Mouse (Mus musculus) hindbrain, embryonic 11.5 days (tissue): Measurements from ENCODE around the gene Agbl1. TPM values are rescaled to one million over a fixed set of nuclear protein-coding genes. Genes with fewer than 3 reads are reported as not detected.
"Not testable (repeated sequence)": the region's sequence is repeated elsewhere in the genome, so short reads cannot be mapped to it uniquely, and the experiment has no call there.

Experiments
- ATAC-seq: fragments of 200-750 bp; cut with Nextera tagmentation; 2 replicates; pipeline ENCODE4 v1.8.0; 2017; ENCODE audit warnings: mild to moderate bottlenecking, moderate TSS enrichment, moderate library complexity; ENCODE audit not compliant: low FRiP score
- DNase-seq: peaks from one replicate; pipeline ENCODE4 v3.0.0-alpha.2; 2015; ENCODE audit warnings: low spot score
- H3K27ac ChIP-seq: fragments of 300-500 bp; sonication (generic); 2 replicates; pipeline ENCODE4 v1.5.1; 2014; ENCODE audit warnings: mild to moderate bottlenecking, low read depth, low read length
- H3K27me3 ChIP-seq: fragments of 300-500 bp; sonication (generic); 2 replicates; pipeline ENCODE4 v1.6.1; 2014; ENCODE audit warnings: mild to moderate bottlenecking, low read length, moderate library complexity, mixed read lengths; ENCODE audit not compliant: control insufficient read depth, insufficient read depth
- H3K36me3 ChIP-seq: fragments of 300-500 bp; sonication (generic); 2 replicates; pipeline ENCODE4 v1.6.1; 2014; ENCODE audit warnings: mild to moderate bottlenecking, low read length, moderate library complexity, mixed read lengths; ENCODE audit not compliant: control insufficient read depth, insufficient read depth
- H3K4me1 ChIP-seq: fragments of 300-500 bp; sonication (generic); replicated peaks from 2 replicates; pipeline ENCODE4 v1.6.1; 2014; ENCODE audit warnings: low read length, mixed read lengths; ENCODE audit not compliant: control insufficient read depth, insufficient read depth
- H3K4me2 ChIP-seq: fragments of 300-500 bp; sonication (generic); replicated peaks from 2 replicates; pipeline ENCODE4 v1.6.1; 2014; ENCODE audit warnings: mild to moderate bottlenecking, low read depth, low read length
- H3K4me3 ChIP-seq: fragments of 300-500 bp; sonication (generic); 2 replicates; pipeline ENCODE4 v1.5.1; 2014; ENCODE audit warnings: low read depth, low read length
- H3K9ac ChIP-seq: fragments of 300-500 bp; sonication (generic); 2 replicates; pipeline ENCODE4 v1.6.1; 2014; ENCODE audit warnings: low read depth, low read length
- H3K9me3 ChIP-seq: fragments of 300-500 bp; sonication (generic); 2 replicates; pipeline ENCODE4 v1.6.1; 2016; ENCODE audit warnings: low read length; ENCODE audit not compliant: control insufficient read depth
- WGBS: fragments of 180-500 bp; shearing (Covaris S2); extraction: QIAGEN DNeasy Blood & Tissue Kit; methylation state at CpG from one replicate; pipeline ENCODE4 v1.1.7; 2014; 5-methylcytosine and 5-hydroxymethylcytosine counted together
- polyA plus RNA-seq: library from polyadenylated mRNA; unstranded; fragments of >200 nt; fragmentation: Nextera tagmentation; extraction: Ambion mirVana; gene quantifications from 2 replicates; pipeline ENCODE4 v1.2.1, GENCODE M21; 2014

Gene Agbl1
- polyA plus RNA-seq, 1 experiment from 2014 or later = 0.28 TPM

GRCm38 (mm10) chr7:76237497-76237896, 7.8 kb downstream of the Agbl1 start:
- H3K36me3 ChIP-seq = no peaks in the 10 kb centered on the region

GRCm38 (mm10) chr7:76244839-76245238, 15.2 kb downstream of the Agbl1 start:
- H3K4me2 ChIP-seq, H3K4me1 ChIP-seq, H3K9ac ChIP-seq, H3K9me3 ChIP-seq, H3K27me3 ChIP-seq, H3K36me3 ChIP-seq, H3K27ac ChIP-seq, ATAC-seq, DNase-seq, H3K4me3 ChIP-seq: not testable (repeated sequence)
- WGBS = 97% methylated on average over 15 of the region's 18 CpGs

More at GRCm38 (mm10) chr7:76237497-76237896, 7.8 kb downstream of the Agbl1 start:
- Histone ChIP-seq H3K9me3 (no peaks in the 10 kb centered on the region), H3K9ac (no peak overlapping the region), H3K27ac (no peak overlapping the region), H3K27me3 (no peaks in the 10 kb centered on the region), H3K4me1 (no peaks in the 10 kb centered on the region), H3K4me3 (no peak overlapping the region), H3K4me2 (no peak overlapping the region)
- 86% methylated on average over 4 of the region's 4 CpGs for WGBS
- DNase-seq = no peak
- no peak for ATAC-seq

DNA sequence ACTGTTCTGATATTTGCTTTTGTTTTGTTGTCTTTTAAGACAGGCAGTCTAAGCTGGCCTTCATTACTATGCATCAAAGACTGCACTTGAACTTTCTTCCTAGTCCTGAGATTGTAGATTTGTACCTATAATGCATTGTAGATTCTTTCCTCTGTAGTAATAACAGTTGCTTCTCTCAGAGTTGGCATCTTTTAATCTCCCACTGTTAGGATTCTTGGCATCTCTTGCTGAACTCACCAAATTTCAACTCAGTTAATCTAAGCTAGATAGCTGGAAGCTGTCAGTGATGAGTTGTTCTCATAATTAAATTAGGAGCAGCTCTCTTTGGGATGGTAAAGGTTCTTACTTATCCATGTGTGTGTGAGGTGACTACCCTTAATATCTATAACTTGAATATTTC, 45.4 kb downstream of the Agbl1 start:
- Histone ChIP-seq H3K9ac (no peak overlapping the region), H3K9me3 (no peaks in the 10 kb centered on the region), H3K4me1 (no peaks in the 10 kb centered on the region), H3K36me3 (no peaks in the 10 kb centered on the region), H3K27ac (no peak overlapping the region), H3K4me2 (no peak overlapping the region), H3K27me3 (no peaks in the 10 kb centered on the region), H3K4me3 (no peak overlapping the region)
- no peak for DNase-seq
- ATAC-seq = no peak

DNA sequence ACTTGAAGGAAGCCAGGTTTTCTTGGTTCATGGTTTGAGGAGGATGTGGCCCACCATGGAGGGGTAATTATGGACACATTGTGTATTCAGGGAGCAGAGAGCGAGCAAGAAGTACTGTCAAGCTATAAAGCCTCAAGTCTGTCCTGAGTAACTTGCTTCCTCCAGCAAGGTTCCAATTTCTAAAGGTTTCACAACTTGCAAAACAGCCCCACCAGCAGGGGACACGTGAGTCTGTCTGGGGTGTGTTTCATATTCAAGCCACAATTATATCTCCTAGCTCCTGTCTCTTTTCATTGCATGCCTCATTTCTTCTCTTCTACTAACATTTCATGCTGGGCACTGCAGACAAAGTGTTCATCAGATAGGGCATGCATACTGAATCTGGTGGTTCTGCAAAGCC, 53.1 kb downstream of the Agbl1 start:
- no peaks in the 10 kb centered on the region for H3K36me3 ChIP-seq
- no peaks in the 10 kb centered on the region for H3K4me1 ChIP-seq
- no peak overlapping the region for H3K4me2 ChIP-seq
- 48% methylated on average over 2 of the region's 2 CpGs for WGBS
- DNase-seq = no peak
- no peaks in the 10 kb centered on the region for H3K27me3 ChIP-seq
- H3K9ac ChIP-seq = no peak overlapping the region
- ATAC-seq = no peak
- no peak overlapping the region for H3K4me3 ChIP-seq
- no peaks in the 10 kb centered on the region for H3K9me3 ChIP-seq
- H3K27ac ChIP-seq = no peak overlapping the region

DNA sequence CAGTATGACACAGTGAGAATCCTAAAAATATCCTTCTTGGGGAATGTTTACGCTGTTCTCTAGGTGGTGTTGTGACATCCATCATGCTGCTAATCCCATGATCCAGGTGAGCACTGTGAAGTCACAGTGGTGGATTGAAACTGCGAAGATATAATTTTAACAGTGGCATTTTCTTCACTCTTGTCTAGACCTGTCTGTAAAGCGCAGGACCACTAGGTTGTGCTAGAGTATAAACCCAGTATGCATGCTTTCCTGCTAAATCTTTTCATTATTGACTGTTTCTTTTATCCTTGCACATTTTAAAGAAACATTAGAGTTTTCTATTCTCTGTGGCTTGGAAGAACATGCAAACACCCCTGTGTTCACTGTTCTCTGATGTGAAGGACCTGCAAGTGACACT, 57.8 kb downstream of the Agbl1 start:
- Histone ChIP-seq H3K4me2 (no peak overlapping the region), H3K27me3 (no peaks in the 10 kb centered on the region), H3K9me3 (no peaks in the 10 kb centered on the region), H3K36me3 (no peaks in the 10 kb centered on the region), H3K9ac (no peak overlapping the region), H3K4me1 (no peaks in the 10 kb centered on the region), H3K4me3 (no peak overlapping the region), H3K27ac (no peak overlapping the region)
- ATAC-seq = no peak
- 83% methylated on average over 3 of the region's 3 CpGs for WGBS
- no peak for DNase-seq

GRCm38 (mm10) chr7:76321866-76322553, 92.3 kb downstream of the Agbl1 start:
- Histone ChIP-seq H3K4me3 (no peak overlapping the region), H3K27ac (no peak overlapping the region), H3K9ac (no peak overlapping the region), H3K27me3 (no peaks in the 10 kb centered on the region), H3K9me3 (no peaks in the 10 kb centered on the region), H3K4me1 (no peaks in the 10 kb centered on the region), H3K4me2 (no peak overlapping the region), H3K36me3 (no peaks in the 10 kb centered on the region)
- ATAC-seq (no peak), DNase-seq (no peak)
- WGBS = 75% methylated on average over 4 of the region's 4 CpGs

GRCm38 (mm10) chr7:76326091-76326490, 96.4 kb downstream of the Agbl1 start:
- Histone ChIP-seq H3K4me2 (no peak overlapping the region), H3K27me3 (no peaks in the 10 kb centered on the region), H3K36me3 (no peaks in the 10 kb centered on the region), H3K4me1 (no peaks in the 10 kb centered on the region), H3K27ac (no peak overlapping the region), H3K4me3 (no peak overlapping the region), H3K9ac (no peak overlapping the region), H3K9me3 (no peaks in the 10 kb centered on the region)
- ATAC-seq (no peak), DNase-seq (no peak)
- 77% methylated on average over 2 of the region's 2 CpGs for WGBS

- no peaks in the 10 kb centered on the region for H3K4me1 ChIP-seq
- no peaks in the 10 kb centered on the region for H3K9me3 ChIP-seq
- H3K27ac ChIP-seq = no peak overlapping the region
- H3K9ac ChIP-seq = no peak overlapping the region
- no peak overlapping the region for H3K4me2 ChIP-seq
- no peaks in the 10 kb centered on the region for H3K36me3 ChIP-seq
- ATAC-seq (no peak), DNase-seq (no peak)
- no peaks in the 10 kb centered on the region for H3K27me3 ChIP-seq
- H3K4me3 ChIP-seq = no peak overlapping the region
- WGBS = 95% methylated on average over 4 of the region's 4 CpGs
These were observed 109.6 kb downstream of the Agbl1 start for GRCm38 (mm10) chr7:76339308-76339707.

DNA sequence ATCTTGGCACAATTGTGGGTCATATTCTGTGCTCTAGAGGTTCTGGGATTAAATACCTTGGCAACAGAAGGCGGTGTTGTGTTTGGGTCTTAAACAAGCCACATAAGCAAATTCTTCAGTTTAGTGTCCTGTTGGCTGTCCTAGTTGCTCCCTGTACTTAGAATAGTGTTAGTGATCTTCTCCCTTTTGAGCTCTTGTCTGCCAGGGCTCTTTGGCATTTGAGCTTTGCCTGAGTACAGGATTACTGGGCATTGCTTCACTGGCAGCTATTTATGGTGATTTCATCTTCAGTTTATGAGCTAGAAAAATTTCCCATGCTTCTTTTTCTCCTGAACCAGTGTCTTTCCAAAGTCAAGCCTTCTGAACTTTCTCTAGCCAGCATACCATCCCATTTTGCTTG, 111.9 kb downstream of the Agbl1 start:
- no peaks in the 10 kb centered on the region for H3K36me3 ChIP-seq
- no peaks in the 10 kb centered on the region for H3K27me3 ChIP-seq
- ATAC-seq (no peak), DNase-seq (no peak)
- H3K9ac ChIP-seq = no peak overlapping the region
- H3K9me3 ChIP-seq = no peaks in the 10 kb centered on the region
- no peak overlapping the region for H3K4me2 ChIP-seq
- WGBS = 100% methylated on average over 1 of the region's 1 CpGs
- H3K4me3 ChIP-seq = no peak overlapping the region
- H3K4me1 ChIP-seq = no peaks in the 10 kb centered on the region
- no peak overlapping the region for H3K27ac ChIP-seq
